Mouse (Mus musculus): ENCODE measurements at regions not wholly inside any gene's neighbourhood (a gene's known extent, or its start where the extent isn't known, plus 50 kb on each side); places are given as distances from the start of the nearest gene placed in this dataset.

DNA sequence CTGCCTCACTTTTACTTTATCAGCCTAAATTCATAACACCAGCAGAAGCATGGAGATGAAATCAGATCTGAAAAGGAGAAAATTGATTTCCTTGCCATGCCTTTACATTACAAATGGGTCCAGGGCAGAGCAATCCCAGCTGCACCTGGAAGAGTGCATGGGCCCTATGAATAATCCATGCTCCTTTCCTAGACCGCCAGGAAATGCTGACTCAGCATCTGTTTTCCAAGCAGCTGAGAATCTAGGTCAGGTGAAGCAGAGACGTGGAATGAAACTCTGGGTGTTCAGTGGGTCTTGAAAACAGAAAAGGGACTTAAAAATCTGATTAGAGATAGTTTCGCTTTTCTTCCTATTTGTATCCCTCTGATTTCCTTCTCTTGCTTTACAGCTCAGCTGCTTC lies 163.8 kb upstream of the Gm10192 start:
- TF ChIP-seq CTCF (conservative IDR thresholded peaks at IDR 0.05; ENCODE audit: insufficient read depth, insufficient read length, low read depth, low read length) (no peak), POLR2A (IDR thresholded peaks at IDR 0.05; ENCODE audit: low read depth, low read length) (no peak)

Data from kidney, adult 2 months (tissue).